Mouse (Mus musculus): ENCODE results near the gene Vmn2r85.

DNA sequence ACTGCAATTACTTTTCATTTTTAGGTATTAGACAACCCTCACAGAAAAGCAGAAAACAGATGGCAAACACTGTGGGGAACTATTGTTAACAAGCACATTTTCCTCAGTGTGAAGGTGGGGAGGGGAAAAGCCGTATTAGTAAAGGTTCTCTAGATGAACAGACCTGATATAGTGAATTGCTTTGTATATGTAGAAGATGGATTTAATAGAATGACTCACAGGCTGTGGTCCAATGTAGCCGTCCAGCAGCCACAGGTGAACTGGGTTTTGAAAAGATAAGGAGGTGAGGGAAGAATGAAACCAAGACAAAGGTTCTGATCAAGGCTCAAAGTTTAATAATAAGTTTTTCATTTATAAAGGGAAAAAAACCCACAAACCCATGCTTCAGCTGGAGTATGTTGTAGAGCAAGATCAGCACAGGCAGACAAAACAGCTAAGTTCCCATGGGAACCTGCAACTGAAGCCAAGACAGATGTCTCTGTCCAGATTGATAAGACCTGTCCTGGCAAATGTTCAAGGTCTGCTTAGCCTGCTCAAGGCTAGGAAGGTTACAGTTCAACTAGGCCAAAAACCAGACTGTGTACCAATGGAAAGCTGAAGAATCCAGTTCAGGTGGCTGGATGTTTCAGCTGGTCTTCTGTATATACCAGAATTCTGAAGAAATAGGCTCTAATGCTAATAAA, 56.9 kb downstream of the Vmn2r85 start:
- TF ChIP-seq EP300 (IDR thresholded peaks at IDR 0.05; ENCODE audit: low read depth) (no peak), CTCF (IDR thresholded peaks at IDR 0.05; ENCODE audit: low read depth) (no peak)

All from heart, postnatal 0 days (tissue).